Mouse (Mus musculus): ENCODE results near the gene Rcl1.

DNA sequence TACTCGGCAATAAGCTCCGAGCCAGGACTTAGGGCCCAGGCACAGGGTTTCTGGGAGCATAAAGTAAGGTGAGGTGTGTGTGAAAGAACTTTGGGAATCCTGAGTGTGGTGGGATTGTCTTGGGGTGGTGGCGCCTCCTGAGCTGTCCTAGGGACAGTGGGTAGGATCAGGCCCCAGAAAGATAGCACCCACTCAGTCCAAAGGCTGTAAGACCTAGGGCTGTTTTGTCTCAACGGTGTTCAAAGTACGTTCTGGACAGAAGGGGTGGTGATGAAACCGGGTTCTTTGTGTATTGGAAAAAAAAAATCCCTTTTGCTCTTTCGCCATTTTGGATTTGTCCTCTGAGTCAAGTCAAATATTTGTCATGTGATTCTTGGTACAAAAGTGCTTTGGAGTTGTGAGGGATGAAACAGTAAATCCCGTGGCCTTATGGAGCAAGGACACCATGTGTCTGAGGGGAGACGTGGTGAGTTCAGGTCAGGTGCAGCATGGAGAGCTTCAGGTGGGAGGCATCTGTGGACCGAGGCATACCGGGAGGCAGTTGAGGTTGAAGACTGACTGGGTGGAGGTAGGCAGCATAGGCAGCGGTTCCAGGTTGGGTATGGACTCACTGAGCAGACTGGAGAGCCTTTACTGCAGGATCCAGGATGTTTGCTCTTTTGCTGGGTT lies 25.3 kb downstream of the Rcl1 start:
- no peak for TF ChIP-seq CTCF (IDR thresholded peaks at IDR 0.05; ENCODE audit: insufficient read depth, low read length)
- TF ChIP-seq POLR2A (IDR thresholded peaks at IDR 0.05; ENCODE audit: borderline replicate concordance, extremely low read depth, low read depth, low read length): no peak
